Mouse (Mus musculus) testis, adult 2 months (tissue): ENCODE results near the gene Apol7a. TPM values are rescaled to one million over a fixed set of nuclear protein-coding genes. Genes with fewer than 3 reads are reported as not detected.
"Not testable (repeated sequence)": the region's sequence is repeated elsewhere in the genome, so short reads cannot be mapped to it uniquely, and the experiment has no call there.

Source experiments
- H3K27ac ChIP-seq: fragments of 200-500 bp; 2 replicates; pipeline ENCODE4 v1.5.1; 2012; ENCODE audit warnings: low read depth, low read length; ENCODE audit not compliant: control insufficient read depth, insufficient read depth
- H3K27me3 ChIP-seq: fragments of 200-500 bp; 2 replicates; pipeline ENCODE4 v1.6.1; 2012; ENCODE audit warnings: mild to moderate bottlenecking, low read length, moderate library complexity; ENCODE audit not compliant: control insufficient read depth, insufficient read depth
- H3K36me3 ChIP-seq: fragments of 200-500 bp; 2 replicates; pipeline ENCODE4 v1.6.1; 2012; ENCODE audit warnings: mild to moderate bottlenecking, low read length; ENCODE audit not compliant: control insufficient read depth, insufficient read depth
- H3K4me1 ChIP-seq: fragments of 200-500 bp; 2 replicates; pipeline ENCODE4 v1.6.1; 2012; ENCODE audit warnings: low read length; ENCODE audit not compliant: control insufficient read depth, insufficient read depth
- H3K4me3 ChIP-seq: fragments of 200-500 bp; 2 replicates; pipeline ENCODE4 v1.5.1; 2012; ENCODE audit warnings: low read depth, mild to moderate bottlenecking, low read length, moderate library complexity, mixed read lengths; ENCODE audit not compliant: control insufficient read depth
- CTCF ChIP-seq: fragments of 200-500 bp; IDR thresholded peaks from 2 replicates; pipeline ENCODE4 v1.5.1; 2012; ENCODE audit warnings: low read depth, mild to moderate bottlenecking, inconsistent platforms, low read length, moderate library complexity; ENCODE audit not compliant: control insufficient read depth, insufficient read depth, insufficient replicate concordance
- polyA plus RNA-seq: library from polyadenylated mRNA; depleted of rRNA; stranded (reverse); fragments of >200 nt; gene quantifications from 2 replicates; pipeline ENCODE4 v1.2.3, GENCODE M21; 2012; rRNA removed

The Apol7a gene
- 0.10 TPM in 1 of 2 replicates, not detected in the other for polyA plus RNA-seq

- H3K27me3 ChIP-seq, H3K27ac ChIP-seq, H3K4me1 ChIP-seq, H3K36me3 ChIP-seq, H3K4me3 ChIP-seq: not testable (repeated sequence)
- peak; percentile 32; the same call in 1 of the 2 replicates for TF ChIP-seq CTCF
Measured at GRCm38 (mm10) chr15:77399027-77399426, at the start of gene Apol7a. Gene Apol7a (minus strand): TSS chr15:77399110.

- not testable (repeated sequence) for H3K4me3 ChIP-seq, H3K27ac ChIP-seq, H3K4me1 ChIP-seq, H3K27me3 ChIP-seq, H3K36me3 ChIP-seq
Measured at GRCm38 (mm10) chr15:77447392-77447791, 48.5 kb upstream of the Apol7a start, which contains the start of gene Apol7b. Gene Apol7b (minus strand): TSS chr15:77447492.

- not testable (repeated sequence) for H3K4me1 ChIP-seq, H3K27ac ChIP-seq, H3K36me3 ChIP-seq, H3K27me3 ChIP-seq, H3K4me3 ChIP-seq
Measured at GRCm38 (mm10) chr15:77445668-77446067, 46.8 kb upstream of the Apol7a start.

GRCm38 (mm10) chr15:77444746-77445145 is 45.8 kb upstream of the Apol7a start:
- not testable (repeated sequence) for H3K27ac ChIP-seq, H3K27me3 ChIP-seq, H3K4me1 ChIP-seq, H3K4me3 ChIP-seq, H3K36me3 ChIP-seq

GRCm38 (mm10) chr15:77428690-77429448 is 30.0 kb upstream of the Apol7a start:
- H3K4me3 ChIP-seq: peak overlapping the region; percentile 74
- not testable (repeated sequence) for H3K27me3 ChIP-seq, H3K27ac ChIP-seq, H3K4me1 ChIP-seq, H3K36me3 ChIP-seq

GRCm38 (mm10) chr15:77422925-77423324 is 24.0 kb upstream of the Apol7a start:
- H3K27me3 ChIP-seq, H3K27ac ChIP-seq, H3K4me3 ChIP-seq, H3K4me1 ChIP-seq, H3K36me3 ChIP-seq: not testable (repeated sequence)

- not testable (repeated sequence) for H3K27me3 ChIP-seq, H3K36me3 ChIP-seq, H3K4me1 ChIP-seq, H3K27ac ChIP-seq, H3K4me3 ChIP-seq
Measured at GRCm38 (mm10) chr15:77419657-77420056, 20.7 kb upstream of the Apol7a start.

- H3K4me3 ChIP-seq, H3K4me1 ChIP-seq, H3K36me3 ChIP-seq, H3K27ac ChIP-seq, H3K27me3 ChIP-seq: not testable (repeated sequence)
Measured at GRCm38 (mm10) chr15:77416655-77417333, 17.9 kb upstream of the Apol7a start.

- not testable (repeated sequence) for H3K4me1 ChIP-seq, H3K27ac ChIP-seq, H3K4me3 ChIP-seq, H3K27me3 ChIP-seq, H3K36me3 ChIP-seq
Measured at GRCm38 (mm10) chr15:77415653-77416052, 16.7 kb upstream of the Apol7a start.

GRCm38 (mm10) chr15:77412695-77413094 is 13.8 kb upstream of the Apol7a start:
- not testable (repeated sequence) for H3K27me3 ChIP-seq, H3K27ac ChIP-seq, H3K36me3 ChIP-seq, H3K4me1 ChIP-seq, H3K4me3 ChIP-seq

GRCm38 (mm10) chr15:77411035-77411434 is 12.1 kb upstream of the Apol7a start, which contains the start of gene Apol9a:
Gene Apol9a (minus strand): TSS chr15:77411135.
- not testable (repeated sequence) for H3K4me1 ChIP-seq, H3K27me3 ChIP-seq, H3K27ac ChIP-seq, H3K4me3 ChIP-seq, H3K36me3 ChIP-seq

- not testable (repeated sequence) for H3K27ac ChIP-seq, H3K4me3 ChIP-seq, H3K36me3 ChIP-seq, H3K4me1 ChIP-seq, H3K27me3 ChIP-seq
Measured at GRCm38 (mm10) chr15:77406370-77406769, 7.5 kb upstream of the Apol7a start.
